Mouse (Mus musculus) layer of hippocampus, postnatal 10 days (tissue): ENCODE results near the gene Chsy1. TPM values are rescaled to one million over a fixed set of nuclear protein-coding genes. Genes with fewer than 3 reads are reported as not detected.
"Not testable (repeated sequence)": the region's sequence is repeated elsewhere in the genome, so short reads cannot be mapped to it uniquely, and the experiment has no call there.

Source experiments
- DNase-seq, 2 experiments: peaks; one replicate each; pipeline ENCODE4 v3.0.0; 2021; ENCODE audit warnings: low spot score in 2 of 2
- total RNA-seq, 2 experiments: library from RNA; stranded (reverse); gene quantifications; 2 replicates each; pipeline ENCODE4 v1.2.3; 2021

Chsy1 gene
- total RNA-seq, 2 experiments from 2014 or later: 23.6 to 25.2 TPM

DNA sequence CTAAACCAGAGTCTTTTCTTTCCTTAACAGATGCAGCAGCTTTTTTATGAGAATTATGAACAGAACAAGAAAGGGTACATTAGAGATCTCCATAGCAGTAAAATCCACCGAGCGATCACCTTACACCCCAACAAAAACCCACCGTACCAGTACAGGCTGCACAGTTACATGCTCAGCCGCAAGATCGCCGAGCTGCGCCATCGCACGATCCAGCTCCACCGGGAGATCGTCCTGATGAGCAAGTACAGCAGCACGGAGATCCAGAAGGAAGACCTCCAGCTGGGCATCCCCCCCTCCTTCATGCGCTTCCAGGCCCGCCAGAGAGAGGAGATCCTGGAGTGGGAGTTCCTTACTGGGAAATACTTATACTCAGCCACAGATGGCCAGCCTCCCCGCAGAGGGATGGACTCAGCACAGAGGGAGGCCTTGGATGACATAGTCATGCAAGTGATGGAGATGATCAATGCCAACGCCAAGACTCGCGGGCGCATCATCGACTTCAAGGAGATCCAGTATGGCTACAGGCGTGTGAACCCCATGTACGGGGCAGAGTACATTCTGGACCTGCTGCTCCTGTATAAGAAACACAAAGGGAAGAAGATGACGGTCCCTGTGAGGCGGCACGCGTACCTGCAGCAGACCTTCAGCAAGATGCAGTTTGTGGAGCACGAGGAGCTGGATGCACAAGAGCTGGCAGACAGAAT is 61.6 kb downstream of the Chsy1 start:
- no peak for DNase-seq

DNA sequence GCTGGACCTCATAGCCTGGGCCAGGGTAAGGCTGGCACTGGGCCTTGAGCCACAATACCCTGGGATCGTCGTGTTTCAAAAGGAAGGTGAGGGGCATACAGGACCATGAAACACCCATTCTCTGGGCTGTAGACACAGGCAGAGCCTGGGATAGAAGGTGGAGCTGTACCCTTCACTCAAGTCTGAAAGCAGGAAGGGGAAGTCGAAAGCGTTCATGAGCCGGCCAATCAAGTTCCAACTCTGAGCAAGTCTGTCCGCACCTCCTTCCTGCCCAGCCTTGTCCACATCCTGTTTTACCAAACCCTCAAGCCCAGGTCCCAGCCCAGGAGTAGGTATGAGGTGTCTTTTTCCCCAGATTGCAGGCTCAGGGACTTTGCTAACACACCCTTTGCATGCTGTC is 66.4 kb downstream of the Chsy1 start:
- no peak for DNase-seq

- no peak for DNase-seq
Observed at GRCm38 (mm10) chr7:66176256-66176655, 66.9 kb downstream of the Chsy1 start.

DNA sequence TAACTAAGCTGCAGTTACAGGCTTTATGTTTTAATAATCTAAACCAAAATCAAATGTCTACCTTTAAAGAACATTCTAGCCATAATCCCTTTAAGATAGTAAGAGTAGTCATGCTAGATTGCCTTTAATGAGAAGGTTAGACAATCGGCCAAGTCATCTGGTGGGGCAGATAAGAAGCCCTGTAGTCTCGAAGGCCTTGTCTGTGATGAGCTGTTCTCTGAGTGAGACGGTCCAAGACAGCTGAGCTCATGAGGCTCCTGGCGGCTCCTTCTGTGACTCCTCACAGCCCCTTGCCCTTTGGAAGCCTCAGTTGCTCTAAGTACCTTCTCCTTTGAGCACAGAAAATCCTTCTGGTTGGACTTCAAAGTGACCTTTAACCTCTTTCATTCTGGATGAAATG is 67.6 kb downstream of the Chsy1 start:
- no peak for DNase-seq

DNA sequence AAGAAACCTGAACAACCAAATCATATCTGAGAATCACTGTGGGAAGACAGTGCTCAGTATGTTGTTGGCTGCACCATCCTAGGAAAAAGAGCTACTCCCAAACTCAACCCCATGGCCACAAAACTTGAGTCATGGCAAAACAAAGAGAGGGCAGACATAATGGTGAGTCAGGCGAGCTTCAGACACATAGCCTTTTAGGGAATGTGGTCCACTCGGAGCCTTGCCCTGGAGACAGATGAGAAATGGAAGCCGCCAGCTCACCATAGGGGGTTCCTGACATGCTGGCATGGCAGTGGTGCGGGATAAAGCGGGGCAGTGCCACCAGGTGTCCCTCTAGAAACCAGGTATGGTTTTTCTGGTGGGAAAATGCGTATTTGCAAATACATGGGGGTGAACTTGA is 68.8 kb downstream of the Chsy1 start:
- DNase-seq: no peak

- DNase-seq: peak; percentile 52 to 61
Observed at GRCm38 (mm10) chr7:66179120-66179581, 69.8 kb downstream of the Chsy1 start.

- no peak for DNase-seq
Observed at GRCm38 (mm10) chr7:66179711-66180110, 70.4 kb downstream of the Chsy1 start.

- no peak for DNase-seq
Observed at GRCm38 (mm10) chr7:66180260-66180659, 70.9 kb downstream of the Chsy1 start.

DNA sequence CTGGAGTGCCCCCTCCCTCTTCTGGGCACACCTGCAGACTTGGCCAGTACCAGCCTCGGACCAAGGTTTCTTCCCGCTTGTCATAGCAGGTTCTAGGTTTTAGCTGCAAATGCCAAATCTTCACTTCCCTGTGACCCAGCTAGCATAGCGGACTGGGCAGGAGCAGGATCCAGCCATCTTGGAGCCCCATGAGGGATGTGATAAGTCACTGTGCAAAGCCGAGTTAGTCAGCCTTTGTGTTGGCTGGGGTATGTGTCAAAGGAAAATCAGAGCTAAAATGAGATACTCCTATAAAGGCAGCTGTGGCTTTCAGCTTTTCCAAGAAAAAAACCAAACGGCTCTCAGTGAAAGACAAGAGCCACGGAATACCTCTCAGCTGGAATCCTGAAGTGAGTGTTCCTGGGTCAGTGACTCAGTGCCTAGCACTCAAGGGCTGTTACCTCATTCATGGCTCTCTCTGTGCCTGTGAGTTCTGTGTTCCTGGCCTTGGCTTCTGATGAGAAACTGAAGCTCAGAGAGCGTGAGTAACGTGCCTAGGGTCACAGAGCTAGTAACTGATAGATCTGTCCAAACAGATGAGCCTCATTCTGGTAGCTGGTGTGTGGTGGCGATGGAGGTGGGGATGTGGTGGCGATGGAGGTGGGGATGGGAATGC is 71.5 kb downstream of the Chsy1 start:
- no peak for DNase-seq

GRCm38 (mm10) chr7:66182075-66182715 is 72.9 kb downstream of the Chsy1 start:
- no peak for DNase-seq

- no peak for DNase-seq
Observed at GRCm38 (mm10) chr7:66183404-66183803, 74.1 kb downstream of the Chsy1 start.

GRCm38 (mm10) chr7:66184026-66184425 is 74.7 kb downstream of the Chsy1 start:
- DNase-seq: no peak

DNA sequence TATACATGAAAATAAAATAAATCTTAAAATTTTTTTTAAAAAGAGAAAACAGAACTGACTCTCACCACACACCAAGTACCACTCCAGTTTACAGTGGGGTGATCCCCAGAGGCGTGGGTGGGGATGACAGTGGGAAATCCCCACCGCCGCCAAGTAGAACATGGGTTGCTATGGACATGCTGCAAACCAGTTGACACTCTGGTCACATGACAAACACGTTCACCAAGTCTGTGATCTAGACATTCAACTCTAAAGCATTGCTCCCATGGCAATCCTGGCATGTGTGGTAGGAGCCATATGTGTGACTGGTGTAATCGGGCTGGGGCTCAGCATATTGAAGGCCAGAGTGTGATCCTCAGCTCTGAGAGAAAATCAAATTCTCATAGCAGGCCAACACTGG is 76.1 kb downstream of the Chsy1 start:
- no peak for DNase-seq

- DNase-seq: no peak
Observed at GRCm38 (mm10) chr7:66187581-66188231, 78.4 kb downstream of the Chsy1 start.

DNA sequence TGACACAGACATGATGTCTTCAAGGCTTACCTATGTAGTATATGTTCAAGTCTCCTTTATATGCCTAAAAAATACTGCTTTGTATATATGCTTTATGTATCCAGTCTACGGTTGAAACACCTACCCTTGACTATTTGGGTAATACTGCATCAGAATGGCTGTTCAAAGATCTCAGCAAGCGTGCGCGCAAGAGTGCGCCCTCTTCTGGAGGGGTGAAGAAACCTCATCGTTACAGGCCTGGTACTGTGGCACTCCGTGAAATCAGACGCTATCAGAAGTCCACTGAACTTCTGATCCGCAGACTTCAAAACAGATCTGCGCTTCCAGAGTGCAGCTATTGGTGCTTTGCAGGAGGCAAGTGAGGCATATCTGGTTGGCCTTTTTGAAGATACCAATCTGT is 81.1 kb downstream of the Chsy1 start:
- not testable (repeated sequence) for DNase-seq

- DNase-seq: no peak
Observed at GRCm38 (mm10) chr7:66194511-66194910, 85.2 kb downstream of the Chsy1 start.

- DNase-seq: no peak
Observed at GRCm38 (mm10) chr7:66195881-66196280, 86.6 kb downstream of the Chsy1 start.

GRCm38 (mm10) chr7:66196609-66197445 is 87.5 kb downstream of the Chsy1 start:
- DNase-seq: no peak

GRCm38 (mm10) chr7:66198416-66198815 is 89.1 kb downstream of the Chsy1 start:
- no peak for DNase-seq

- peak in 1 of 2 experiments; percentile 51 for DNase-seq
Observed at GRCm38 (mm10) chr7:66199391-66199831, 90.1 kb downstream of the Chsy1 start.

- DNase-seq: no peak
Observed at GRCm38 (mm10) chr7:66200383-66200782, 91.1 kb downstream of the Chsy1 start.
